Mouse (Mus musculus): ENCODE data around the gene Rpl18a. TPM values are rescaled to one million over a fixed set of nuclear protein-coding genes. Genes with fewer than 3 reads are reported as not detected.

The Rpl18a gene
- polyA plus RNA-seq, 1 experiment from 2014 or later = 3,796 TPM

GRCm38 (mm10) chr8:70856028-70856427, 41.2 kb downstream of the Rpl18a start:
- no peak overlapping the region for H3K9ac ChIP-seq (ENCODE audit: low read length)
- no peak overlapping the region for H3K4me3 ChIP-seq (ENCODE audit: control insufficient read depth in 1 of 2, insufficient read depth in 1 of 2, low read depth in 1 of 2, low read length in 2 of 2)
- H3K27me3 ChIP-seq (ENCODE audit: control insufficient read depth, insufficient read depth, low read length) = 0 out of 2 replicates have a peak, but pooled peaks cover 3% of the 10 kb centered on the region
- H3K36me3 ChIP-seq (ENCODE audit: control insufficient read depth, insufficient read depth, low read length) = no peaks in the 10 kb centered on the region
- no peak overlapping the region for H3K27ac ChIP-seq (replicated peaks in 1 of 2; ENCODE audit: control insufficient read depth in 1 of 2, insufficient read depth in 1 of 2, low read depth in 2 of 2, low read length in 2 of 2)
- H3K9me3 ChIP-seq (ENCODE audit: control insufficient read depth, low read length) = no peaks in the 10 kb centered on the region
- ATAC-seq (ENCODE audit: insufficient number of reproducible peaks, insufficient read depth, low FRiP score, low read depth) = no peak
- H3K4me1 ChIP-seq (ENCODE audit: control insufficient read depth in 2 of 2, insufficient read depth in 2 of 2, low read length in 2 of 2) = no peaks in the 10 kb centered on the region
- no peak overlapping the region for H3K4me2 ChIP-seq (ENCODE audit: low read length)
- 59% methylated on average over 5 of the region's 5 CpGs for WGBS

- H3K4me2 ChIP-seq (ENCODE audit: low read length) = no peak overlapping the region
- WGBS = 64% methylated on average over 2 of the region's 2 CpGs
- H3K4me3 ChIP-seq (ENCODE audit: control insufficient read depth in 1 of 2, insufficient read depth in 1 of 2, low read depth in 1 of 2, low read length in 2 of 2) = no peak overlapping the region
- no peak for ATAC-seq (ENCODE audit: insufficient number of reproducible peaks, insufficient read depth, low FRiP score, low read depth)
- 0 out of 2 replicates have a peak, but pooled peaks cover 3% of the 10 kb centered on the region for H3K27me3 ChIP-seq (ENCODE audit: control insufficient read depth, insufficient read depth, low read length)
- H3K27ac ChIP-seq (replicated peaks in 1 of 2; ENCODE audit: control insufficient read depth in 1 of 2, insufficient read depth in 1 of 2, low read depth in 2 of 2, low read length in 2 of 2) = no peak overlapping the region
- H3K9me3 ChIP-seq (ENCODE audit: control insufficient read depth, low read length) = no peaks in the 10 kb centered on the region
- no peak overlapping the region for H3K9ac ChIP-seq (ENCODE audit: low read length)
- no peaks in the 10 kb centered on the region for H3K4me1 ChIP-seq (ENCODE audit: control insufficient read depth in 2 of 2, insufficient read depth in 2 of 2, low read length in 2 of 2)
- H3K36me3 ChIP-seq (ENCODE audit: control insufficient read depth, insufficient read depth, low read length) = no peaks in the 10 kb centered on the region
Measured at GRCm38 (mm10) chr8:70853863-70854262, 43.3 kb downstream of the Rpl18a start.

GRCm38 (mm10) chr8:70852595-70853231, 44.5 kb downstream of the Rpl18a start:
- ATAC-seq (ENCODE audit: insufficient number of reproducible peaks, insufficient read depth, low FRiP score, low read depth) = no peak
- Histone ChIP-seq H3K9ac (ENCODE audit: low read length) (no peak overlapping the region), H3K4me1 (ENCODE audit: control insufficient read depth in 2 of 2, insufficient read depth in 2 of 2, low read length in 2 of 2) (no peaks in the 10 kb centered on the region), H3K27ac (replicated peaks in 1 of 2; ENCODE audit: control insufficient read depth in 1 of 2, insufficient read depth in 1 of 2, low read depth in 2 of 2, low read length in 2 of 2) (no peak overlapping the region), H3K4me3 (ENCODE audit: control insufficient read depth in 1 of 2, insufficient read depth in 1 of 2, low read depth in 1 of 2, low read length in 2 of 2) (no peak overlapping the region), H3K9me3 (ENCODE audit: control insufficient read depth, low read length) (no peaks in the 10 kb centered on the region), H3K36me3 (ENCODE audit: control insufficient read depth, insufficient read depth, low read length) (no peaks in the 10 kb centered on the region), H3K4me2 (ENCODE audit: low read length) (no peak overlapping the region), H3K27me3 (ENCODE audit: control insufficient read depth, insufficient read depth, low read length) (0 out of 2 replicates have a peak, but pooled peaks cover 7% of the 10 kb centered on the region)
- 87% methylated on average over 41 of the region's 41 CpGs for WGBS

- no peaks in the 10 kb centered on the region for H3K36me3 ChIP-seq (ENCODE audit: control insufficient read depth, insufficient read depth, low read length)
- H3K4me3 ChIP-seq (ENCODE audit: control insufficient read depth in 1 of 2, insufficient read depth in 1 of 2, low read depth in 1 of 2, low read length in 2 of 2) = no peak overlapping the region
- no peaks in the 10 kb centered on the region for H3K9me3 ChIP-seq (ENCODE audit: control insufficient read depth, low read length)
- H3K9ac ChIP-seq (ENCODE audit: low read length) = no peak overlapping the region
- no peak overlapping the region for H3K27ac ChIP-seq (replicated peaks in 1 of 2; ENCODE audit: control insufficient read depth in 1 of 2, insufficient read depth in 1 of 2, low read depth in 2 of 2, low read length in 2 of 2)
- no peak for ATAC-seq (ENCODE audit: insufficient number of reproducible peaks, insufficient read depth, low FRiP score, low read depth)
- no peaks in the 10 kb centered on the region for H3K4me1 ChIP-seq (ENCODE audit: control insufficient read depth in 2 of 2, insufficient read depth in 2 of 2, low read length in 2 of 2)
- no peak overlapping the region for H3K4me2 ChIP-seq (ENCODE audit: low read length)
- WGBS = 49% methylated on average over 6 of the region's 6 CpGs
- H3K27me3 ChIP-seq (ENCODE audit: control insufficient read depth, insufficient read depth, low read length) = 0 out of 2 replicates have a peak, but pooled peaks cover 7% of the 10 kb centered on the region
Measured at GRCm38 (mm10) chr8:70851837-70852236, 45.4 kb downstream of the Rpl18a start.

GRCm38 (mm10) chr8:70850947-70851346, 46.3 kb downstream of the Rpl18a start:
- no peaks in the 10 kb centered on the region for H3K36me3 ChIP-seq (ENCODE audit: control insufficient read depth, insufficient read depth, low read length)
- no peak overlapping the region for H3K4me3 ChIP-seq (ENCODE audit: control insufficient read depth in 1 of 2, insufficient read depth in 1 of 2, low read depth in 1 of 2, low read length in 2 of 2)
- WGBS = 81% methylated on average over 4 of the region's 4 CpGs
- H3K9me3 ChIP-seq (ENCODE audit: control insufficient read depth, low read length) = no peaks in the 10 kb centered on the region
- H3K9ac ChIP-seq (ENCODE audit: low read length) = no peak overlapping the region
- no peak overlapping the region for H3K27ac ChIP-seq (replicated peaks in 1 of 2; ENCODE audit: control insufficient read depth in 1 of 2, insufficient read depth in 1 of 2, low read depth in 2 of 2, low read length in 2 of 2)
- H3K4me2 ChIP-seq (ENCODE audit: low read length) = no peak overlapping the region
- peaks cover 4% of the 10 kb centered on the region; the same call in 1 of the 2 replicates for H3K27me3 ChIP-seq (ENCODE audit: control insufficient read depth, insufficient read depth, low read length)
- no peaks in the 10 kb centered on the region for H3K4me1 ChIP-seq (ENCODE audit: control insufficient read depth in 2 of 2, insufficient read depth in 2 of 2, low read length in 2 of 2)
- ATAC-seq (ENCODE audit: insufficient number of reproducible peaks, insufficient read depth, low FRiP score, low read depth) = no peak

- H3K4me3 ChIP-seq (ENCODE audit: control insufficient read depth in 1 of 2, insufficient read depth in 1 of 2, low read depth in 1 of 2, low read length in 2 of 2) = no peak overlapping the region
- H3K27ac ChIP-seq (replicated peaks in 1 of 2; ENCODE audit: control insufficient read depth in 1 of 2, insufficient read depth in 1 of 2, low read depth in 2 of 2, low read length in 2 of 2) = no peak overlapping the region
- 68% methylated on average over 7 of the region's 7 CpGs for WGBS
- H3K36me3 ChIP-seq (ENCODE audit: control insufficient read depth, insufficient read depth, low read length) = no peaks in the 10 kb centered on the region
- H3K9ac ChIP-seq (ENCODE audit: low read length) = no peak overlapping the region
- H3K4me1 ChIP-seq (ENCODE audit: control insufficient read depth in 2 of 2, insufficient read depth in 2 of 2, low read length in 2 of 2) = no peaks in the 10 kb centered on the region
- H3K9me3 ChIP-seq (ENCODE audit: control insufficient read depth, low read length) = no peaks in the 10 kb centered on the region
- H3K4me2 ChIP-seq (ENCODE audit: low read length) = no peak overlapping the region
- H3K27me3 ChIP-seq (ENCODE audit: control insufficient read depth, insufficient read depth, low read length) = peaks cover 4% of the 10 kb centered on the region; the same call in 1 of the 2 replicates
- ATAC-seq (ENCODE audit: insufficient number of reproducible peaks, insufficient read depth, low FRiP score, low read depth) = no peak
Measured at GRCm38 (mm10) chr8:70850132-70850845, 46.9 kb downstream of the Rpl18a start.

GRCm38 (mm10) chr8:70849333-70849990, 47.8 kb downstream of the Rpl18a start:
- ATAC-seq (ENCODE audit: insufficient number of reproducible peaks, insufficient read depth, low FRiP score, low read depth) = no peak
- Histone ChIP-seq H3K36me3 (ENCODE audit: control insufficient read depth, insufficient read depth, low read length) (no peaks in the 10 kb centered on the region), H3K4me2 (ENCODE audit: low read length) (no peak overlapping the region), H3K27me3 (ENCODE audit: control insufficient read depth, insufficient read depth, low read length) (peaks cover 4% of the 10 kb centered on the region; the same call in 1 of the 2 replicates), H3K27ac (replicated peaks in 1 of 2; ENCODE audit: control insufficient read depth in 1 of 2, insufficient read depth in 1 of 2, low read depth in 2 of 2, low read length in 2 of 2) (no peak overlapping the region), H3K9me3 (ENCODE audit: control insufficient read depth, low read length) (no peaks in the 10 kb centered on the region), H3K4me1 (ENCODE audit: control insufficient read depth in 2 of 2, insufficient read depth in 2 of 2, low read length in 2 of 2) (no peaks in the 10 kb centered on the region), H3K4me3 (ENCODE audit: control insufficient read depth in 1 of 2, insufficient read depth in 1 of 2, low read depth in 1 of 2, low read length in 2 of 2) (no peak overlapping the region), H3K9ac (ENCODE audit: low read length) (no peak overlapping the region)
- 78% methylated on average over 3 of the region's 3 CpGs for WGBS

All from heart, embryonic 14.5 days (tissue).